Mouse (Mus musculus): Measurements from ENCODE around the gene Apom. TPM values are rescaled to one million over a fixed set of nuclear protein-coding genes. Genes with fewer than 3 reads are reported as not detected.

Apom gene
- polyA plus RNA-seq, 1 experiment from 2014 or later: 0.53 TPM

DNA sequence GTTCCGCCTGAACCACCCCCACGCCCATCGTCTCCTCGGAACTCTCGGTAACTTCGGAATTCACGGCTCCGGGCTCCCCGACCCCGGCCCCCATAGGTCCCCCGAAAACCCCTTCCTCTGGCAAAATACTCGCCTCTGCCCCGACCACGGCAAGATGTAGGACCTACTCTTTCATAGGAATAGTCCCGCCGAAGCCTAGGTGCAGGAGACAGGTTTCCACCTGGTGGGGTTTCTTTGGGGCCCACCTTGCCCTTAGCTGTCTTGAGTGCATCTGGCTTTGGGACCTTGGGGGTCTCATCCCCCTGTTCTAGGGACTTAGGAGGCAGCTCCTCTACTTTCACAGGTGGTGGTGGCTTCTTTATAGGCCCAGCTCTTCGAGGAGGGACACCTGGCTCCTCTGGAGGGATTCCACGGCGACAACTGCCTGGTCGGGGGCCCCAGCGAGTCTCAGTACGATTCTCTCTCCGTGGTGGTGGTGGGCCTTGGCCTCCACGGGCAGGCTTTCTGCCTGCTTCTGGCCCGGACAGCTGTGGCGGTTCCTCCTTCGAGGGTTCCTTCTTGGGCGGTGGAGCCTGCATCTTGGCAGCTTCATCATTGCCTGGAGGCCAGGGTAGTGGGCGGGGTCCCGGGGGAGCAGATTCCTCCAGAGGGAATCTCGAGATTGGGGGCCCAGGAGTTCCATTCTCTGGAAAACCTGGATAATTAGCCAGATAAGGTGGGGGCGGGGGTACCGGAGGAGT lies 24.8 kb upstream of the Apom start:
- Histone ChIP-seq H3K27ac (replicated peaks) (no peak overlapping the region), H3K27me3 (ENCODE audit: low read depth, poor library complexity, severe bottlenecking) (no peaks in the 10 kb centered on the region), H3K9me3 (replicated peaks) (no peaks in the 10 kb centered on the region), H3K4me1 (peaks cover 3% of the 10 kb centered on the region; the same call in 1 of the 2 replicates), H3K4me3 (peak overlapping the region; percentile 9; the same call in 1 of the 2 replicates), H3K36me3 (peaks cover 100% of the 10 kb centered on the region)
- DNase-seq (ENCODE audit: low spot score): no peak
- 92% methylated on average over 33 of the region's 33 CpGs for WGBS

DNA sequence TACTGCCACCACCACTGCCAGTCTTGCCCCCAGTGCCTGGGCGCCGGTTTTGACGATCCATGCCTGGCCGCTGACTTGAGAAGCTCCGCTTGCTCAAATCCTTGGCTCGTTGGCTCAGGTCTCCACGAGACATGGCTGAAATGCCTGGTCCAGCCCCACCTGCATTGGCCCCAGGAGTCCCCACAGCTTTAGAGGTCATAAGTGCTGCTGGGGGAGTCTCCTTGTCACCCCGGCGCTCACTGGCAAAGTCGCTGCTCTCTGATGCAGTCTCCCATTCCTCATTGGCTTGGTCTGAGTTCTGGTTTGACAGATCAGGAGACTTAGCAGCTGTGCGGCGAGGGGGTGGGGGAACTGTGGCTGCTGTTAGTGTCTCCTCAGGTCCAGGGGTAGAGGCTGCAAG lies 23.6 kb upstream of the Apom start:
- Histone ChIP-seq H3K27ac (replicated peaks) (no peak overlapping the region), H3K4me3 (peak overlapping the region; percentile 4; the same call in 1 of the 2 replicates), H3K4me1 (no peaks in the 10 kb centered on the region), H3K27me3 (ENCODE audit: low read depth, poor library complexity, severe bottlenecking) (no peaks in the 10 kb centered on the region), H3K9me3 (replicated peaks) (no peaks in the 10 kb centered on the region), H3K36me3 (peaks cover 99% of the 10 kb centered on the region)
- WGBS: 93% methylated on average over 12 of the region's 12 CpGs
- no peak for DNase-seq (ENCODE audit: low spot score)

DNA sequence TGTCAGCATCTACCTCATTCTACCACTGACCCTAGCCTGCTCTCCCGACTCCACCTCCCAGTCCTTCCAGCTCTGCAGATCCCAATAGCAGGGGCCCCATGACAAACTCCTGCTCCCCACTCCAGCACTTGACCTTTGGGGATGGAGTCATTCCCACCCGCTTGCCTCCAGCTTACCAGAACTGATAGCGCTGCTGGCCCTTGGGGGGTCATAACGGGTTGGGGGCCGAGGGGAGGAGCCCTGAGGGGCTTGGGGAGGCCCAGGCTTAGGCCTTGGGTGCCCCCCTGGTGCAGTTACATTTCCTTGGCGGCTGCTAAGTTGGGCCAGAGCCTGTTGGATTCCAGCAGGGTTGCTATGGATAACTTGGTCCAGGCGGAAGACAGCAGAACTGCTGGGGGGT lies 22.8 kb upstream of the Apom start:
- 82% methylated on average over 7 of the region's 7 CpGs for WGBS
- Histone ChIP-seq H3K9me3 (replicated peaks) (no peaks in the 10 kb centered on the region), H3K27me3 (ENCODE audit: low read depth, poor library complexity, severe bottlenecking) (no peaks in the 10 kb centered on the region), H3K4me1 (no peaks in the 10 kb centered on the region), H3K36me3 (peaks cover 99% of the 10 kb centered on the region), H3K27ac (replicated peaks) (no peak overlapping the region), H3K4me3 (no peak overlapping the region)
- DNase-seq (ENCODE audit: low spot score): no peak

DNA sequence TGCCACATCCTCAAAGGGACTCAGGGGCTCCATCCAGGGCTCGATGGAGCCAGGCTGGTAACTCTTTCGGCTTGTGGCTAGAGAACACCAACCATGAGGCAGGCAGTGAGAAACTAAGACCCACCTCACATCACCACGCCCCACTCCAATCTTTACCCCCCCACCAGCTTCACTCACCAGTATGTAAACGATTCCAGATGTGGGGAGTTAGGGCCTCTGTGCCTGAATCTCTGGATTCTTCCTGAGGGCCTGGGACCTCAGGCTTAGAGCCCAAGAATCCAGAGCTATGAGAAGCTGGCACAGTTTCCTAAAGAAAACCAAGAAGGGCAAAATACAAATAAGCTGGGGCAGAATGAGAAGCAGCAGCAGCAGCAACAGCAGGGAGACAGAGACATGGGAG lies 22.1 kb upstream of the Apom start:
- WGBS: 88% methylated on average over 4 of the region's 4 CpGs
- no peak for DNase-seq (ENCODE audit: low spot score)
- no peaks in the 10 kb centered on the region for H3K27me3 ChIP-seq (ENCODE audit: low read depth, poor library complexity, severe bottlenecking)
- no peak overlapping the region for H3K4me3 ChIP-seq
- H3K9me3 ChIP-seq (replicated peaks): no peaks in the 10 kb centered on the region
- no peak overlapping the region for H3K27ac ChIP-seq (replicated peaks)
- peaks cover 99% of the 10 kb centered on the region for H3K36me3 ChIP-seq
- H3K4me1 ChIP-seq: no peaks in the 10 kb centered on the region

DNA sequence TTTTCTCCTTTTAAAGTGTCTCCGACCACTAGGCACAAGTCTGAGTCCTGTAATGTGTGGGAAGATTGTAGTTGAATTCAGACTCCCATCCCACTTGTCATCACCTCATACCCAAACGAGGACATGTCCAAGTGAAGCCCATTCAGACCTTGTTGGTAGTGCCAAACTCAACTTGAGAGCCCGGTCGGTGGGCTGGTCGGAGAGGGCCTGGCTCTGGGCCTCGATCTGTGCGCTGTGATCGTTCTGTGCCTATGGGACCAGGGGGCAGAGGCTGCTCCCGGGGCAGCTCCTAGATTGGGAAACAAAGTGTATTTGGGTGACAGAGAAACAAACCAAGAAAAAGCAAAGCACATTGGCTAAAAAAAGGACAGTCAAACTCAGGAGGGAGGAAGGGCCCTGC lies 21.2 kb upstream of the Apom start:
- Histone ChIP-seq H3K36me3 (peaks cover 99% of the 10 kb centered on the region), H3K27ac (replicated peaks) (no peak overlapping the region), H3K4me1 (no peaks in the 10 kb centered on the region), H3K4me3 (no peak overlapping the region), H3K27me3 (ENCODE audit: low read depth, poor library complexity, severe bottlenecking) (no peaks in the 10 kb centered on the region), H3K9me3 (replicated peaks) (no peaks in the 10 kb centered on the region)
- WGBS: 92% methylated on average over 9 of the region's 9 CpGs
- no peak for DNase-seq (ENCODE audit: low spot score)

DNA sequence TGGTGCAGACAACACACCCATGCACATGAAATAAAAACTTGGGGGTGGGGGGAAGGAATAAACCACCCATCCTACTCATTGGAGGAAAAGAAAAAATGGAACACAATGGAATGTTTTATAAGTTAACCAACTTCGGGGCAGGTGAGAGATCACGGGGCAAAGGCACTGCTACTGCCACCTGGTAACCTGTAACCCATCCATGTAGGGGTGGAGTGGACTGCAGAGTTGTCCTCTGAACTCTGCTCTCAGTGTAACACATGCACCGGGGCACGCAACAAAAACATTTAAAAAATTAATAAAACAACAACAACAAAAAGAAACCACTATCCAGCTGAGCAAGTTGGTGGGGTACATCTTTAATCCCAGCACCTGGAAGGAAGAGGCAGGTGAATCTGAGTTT lies 20.3 kb upstream of the Apom start:
- H3K9me3 ChIP-seq (replicated peaks): no peaks in the 10 kb centered on the region
- no peaks in the 10 kb centered on the region for H3K27me3 ChIP-seq (ENCODE audit: low read depth, poor library complexity, severe bottlenecking)
- no peak for DNase-seq (ENCODE audit: low spot score)
- WGBS: 93% methylated on average over 4 of the region's 4 CpGs
- no peaks in the 10 kb centered on the region for H3K4me1 ChIP-seq
- peaks cover 99% of the 10 kb centered on the region for H3K36me3 ChIP-seq
- H3K4me3 ChIP-seq: no peak overlapping the region
- no peak overlapping the region for H3K27ac ChIP-seq (replicated peaks)

DNA sequence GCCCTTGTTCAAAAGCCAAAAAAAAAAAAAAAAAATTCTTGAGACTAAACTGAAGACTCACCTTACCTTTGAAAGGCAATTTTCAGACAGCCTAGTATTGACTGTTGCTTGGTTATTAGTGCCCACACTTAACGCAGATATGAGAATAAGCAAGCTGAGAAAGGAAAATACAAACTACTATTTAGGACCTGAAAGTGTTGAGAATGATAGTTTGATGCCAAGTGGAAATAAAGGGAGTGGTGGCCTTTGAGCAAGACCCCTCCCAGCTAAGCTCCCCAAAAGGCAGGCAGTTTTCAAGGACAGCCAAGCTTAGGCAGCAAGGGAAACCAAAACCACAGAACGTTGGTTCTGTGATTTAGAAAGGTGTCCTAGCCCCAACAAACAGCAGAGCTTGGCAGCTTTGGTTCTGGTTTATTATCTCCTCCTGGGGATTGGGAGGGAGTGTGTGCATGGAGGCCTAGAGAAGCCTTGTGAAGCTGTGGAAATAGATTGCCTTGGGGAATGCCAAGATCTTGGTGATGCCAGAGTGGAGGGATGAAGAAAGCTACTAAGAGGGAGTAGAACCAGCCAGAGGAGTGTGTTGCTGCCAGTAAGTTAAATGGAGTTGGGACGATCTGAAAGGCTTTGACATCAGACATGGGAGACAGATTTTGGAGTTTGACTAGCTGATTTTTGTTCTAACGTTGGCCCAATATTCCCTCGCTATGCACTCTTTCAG lies 16.2 kb upstream of the Apom start:
- H3K27ac ChIP-seq (replicated peaks): no peak overlapping the region

DNA sequence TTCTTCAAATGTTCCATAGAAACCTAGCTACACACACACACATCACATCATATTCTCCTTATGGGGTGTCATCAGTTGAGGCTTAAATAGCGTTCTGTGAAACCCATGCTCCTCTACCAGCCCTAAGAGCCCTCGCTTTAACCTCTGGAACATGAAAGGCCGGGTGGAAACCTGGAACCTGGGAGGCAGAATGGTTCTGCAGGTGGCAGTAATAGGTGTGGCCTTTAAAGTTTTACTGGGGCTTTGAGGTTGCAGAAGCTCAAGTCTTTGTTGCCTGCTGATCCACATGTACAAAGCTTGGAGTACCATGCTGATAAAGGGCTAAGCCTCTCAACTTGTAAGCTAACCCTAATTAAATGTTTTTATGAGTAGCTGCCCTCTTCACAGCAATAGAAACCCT lies 15.5 kb upstream of the Apom start:
- H3K9me3 ChIP-seq (replicated peaks): peaks cover 13% of the 10 kb centered on the region
- 59% methylated on average over 3 of the region's 3 CpGs for WGBS
- DNase-seq (ENCODE audit: low spot score): no peak
- no peak overlapping the region for H3K4me3 ChIP-seq
- H3K27ac ChIP-seq (replicated peaks): no peak overlapping the region
- H3K27me3 ChIP-seq (ENCODE audit: low read depth, poor library complexity, severe bottlenecking): no peaks in the 10 kb centered on the region
- peaks cover 99% of the 10 kb centered on the region for H3K36me3 ChIP-seq
- H3K4me1 ChIP-seq: no peaks in the 10 kb centered on the region

More for the DNA sequence above, 16.2 kb upstream of the Apom start:
- peaks cover 99% of the 10 kb centered on the region for H3K36me3 ChIP-seq
- H3K4me3 ChIP-seq: no peak overlapping the region
- H3K4me1 ChIP-seq: no peaks in the 10 kb centered on the region
- H3K27me3 ChIP-seq (ENCODE audit: low read depth, poor library complexity, severe bottlenecking): no peaks in the 10 kb centered on the region
- peaks cover 6% of the 10 kb centered on the region for H3K9me3 ChIP-seq (replicated peaks)
- 80% methylated on average over 5 of the region's 5 CpGs for WGBS
- DNase-seq (ENCODE audit: low spot score): no peak

DNA sequence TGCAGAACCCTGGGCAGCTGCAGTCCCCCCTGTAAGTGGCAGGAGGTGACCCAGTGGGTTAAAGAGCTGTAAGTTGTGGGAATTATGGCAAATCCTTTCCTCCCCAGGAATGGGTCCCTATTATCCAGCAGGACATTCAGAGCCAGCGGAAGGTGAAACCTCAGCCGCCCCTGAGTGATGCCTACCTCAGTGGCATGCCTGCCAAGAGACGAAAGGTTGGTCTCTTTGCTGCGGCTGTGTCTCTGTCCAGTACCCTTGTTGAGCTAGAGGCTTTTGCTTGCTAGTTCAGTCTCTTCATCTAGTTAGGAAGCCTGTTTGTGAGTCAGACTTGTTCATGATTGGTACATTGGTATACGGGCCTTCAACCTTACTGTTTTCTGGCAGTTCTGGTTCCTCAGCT lies 14.3 kb upstream of the Apom start:
- 92% methylated on average over 5 of the region's 5 CpGs for WGBS
- peaks cover 13% of the 10 kb centered on the region for H3K9me3 ChIP-seq (replicated peaks)
- H3K36me3 ChIP-seq: peaks cover 99% of the 10 kb centered on the region
- DNase-seq (ENCODE audit: low spot score): no peak
- H3K27me3 ChIP-seq (ENCODE audit: low read depth, poor library complexity, severe bottlenecking): no peaks in the 10 kb centered on the region
- H3K4me3 ChIP-seq: no peak overlapping the region
- no peak overlapping the region for H3K27ac ChIP-seq (replicated peaks)
- H3K4me1 ChIP-seq: no peaks in the 10 kb centered on the region

DNA sequence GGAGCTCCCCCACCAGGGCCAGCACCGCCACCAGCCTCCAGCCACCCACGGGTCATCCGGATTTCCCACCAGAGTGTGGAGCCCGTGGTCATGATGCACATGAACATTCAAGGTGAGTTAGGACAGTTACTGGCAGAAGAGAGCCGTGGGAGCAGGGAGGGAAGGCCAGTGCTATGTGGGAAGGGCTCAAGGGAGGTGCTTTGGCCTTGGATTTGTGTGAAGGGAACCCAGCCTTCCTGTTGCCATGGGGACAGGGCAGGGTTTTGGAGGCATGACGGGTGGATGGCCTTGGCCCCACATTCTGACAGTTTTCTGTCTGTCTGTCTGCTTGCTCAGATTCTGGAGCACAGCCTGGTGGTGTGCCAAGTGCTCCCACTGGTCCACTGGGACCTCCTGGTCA lies 10.1 kb upstream of the Apom start:
- H3K9me3 ChIP-seq (replicated peaks): peaks cover 13% of the 10 kb centered on the region
- H3K4me1 ChIP-seq: peaks cover 10% of the 10 kb centered on the region
- WGBS: 89% methylated on average over 6 of the region's 6 CpGs
- no peak overlapping the region for H3K4me3 ChIP-seq
- no peak for DNase-seq (ENCODE audit: low spot score)
- H3K27me3 ChIP-seq (ENCODE audit: low read depth, poor library complexity, severe bottlenecking): no peaks in the 10 kb centered on the region
- no peak overlapping the region for H3K27ac ChIP-seq (replicated peaks)
- H3K36me3 ChIP-seq: peaks cover 97% of the 10 kb centered on the region

DNA sequence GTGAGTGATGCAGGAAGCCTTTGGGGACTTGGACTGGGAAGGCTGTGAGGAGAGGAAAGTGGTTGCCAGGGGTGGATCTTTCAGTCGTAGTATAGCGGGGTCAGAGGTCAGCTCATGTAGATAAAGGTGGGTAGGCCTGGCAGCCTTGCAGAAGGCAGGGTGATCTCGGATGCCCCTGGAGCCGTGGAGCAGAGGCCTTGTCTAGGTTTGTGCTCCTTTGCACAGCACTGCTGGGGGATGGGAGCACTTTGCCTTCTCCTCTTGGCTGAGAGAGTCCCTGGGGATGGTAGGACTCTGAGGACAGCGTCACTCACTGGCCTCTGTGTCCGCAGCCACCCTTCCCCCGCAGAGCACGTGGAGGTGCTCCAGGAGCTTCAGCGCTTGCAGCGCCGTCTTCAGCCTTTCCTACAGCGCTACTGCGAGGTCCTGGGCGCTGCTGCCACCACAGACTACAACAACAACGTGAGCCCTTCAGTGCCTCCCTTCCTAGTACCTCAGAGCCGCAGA lies 8.7 kb upstream of the Apom start:
- H3K36me3 ChIP-seq: peaks cover 83% of the 10 kb centered on the region
- H3K4me3 ChIP-seq: no peak overlapping the region

DNA sequence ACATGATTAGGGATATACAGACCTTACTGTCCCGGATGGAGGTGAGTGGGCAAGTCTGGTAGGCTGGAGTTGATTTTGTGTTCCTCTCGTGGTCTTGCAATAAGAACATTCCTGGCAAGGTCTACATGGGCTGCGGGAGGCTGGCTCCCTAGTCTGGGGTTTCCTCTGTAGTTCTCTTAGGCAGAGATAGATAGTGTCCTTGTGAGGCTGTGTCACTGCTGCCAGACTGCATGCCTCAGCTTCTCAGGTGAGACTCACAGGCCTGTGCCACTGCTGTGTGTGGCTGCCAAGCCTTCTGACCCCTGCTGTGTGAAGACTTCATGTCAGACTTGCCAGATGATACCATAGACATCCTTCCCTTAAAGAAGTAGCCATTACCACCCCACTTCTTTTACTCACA lies 7.4 kb upstream of the Apom start:
- WGBS: 93% methylated on average over 3 of the region's 3 CpGs
- peaks cover 13% of the 10 kb centered on the region for H3K9me3 ChIP-seq (replicated peaks)
- H3K27ac ChIP-seq (replicated peaks): no peak overlapping the region
- DNase-seq (ENCODE audit: low spot score): no peak
- H3K4me1 ChIP-seq: peaks cover 20% of the 10 kb centered on the region
- peaks cover 70% of the 10 kb centered on the region for H3K36me3 ChIP-seq
- no peaks in the 10 kb centered on the region for H3K27me3 ChIP-seq (ENCODE audit: low read depth, poor library complexity, severe bottlenecking)
- 0 out of 2 replicates have a peak overlapping the region, but pooled peaks have one; percentile 9 for H3K4me3 ChIP-seq

More for the DNA sequence above, 8.7 kb upstream of the Apom start:
- DNase-seq (ENCODE audit: low spot score): no peak
- Histone ChIP-seq H3K27me3 (ENCODE audit: low read depth, poor library complexity, severe bottlenecking) (no peaks in the 10 kb centered on the region), H3K9me3 (replicated peaks) (peaks cover 13% of the 10 kb centered on the region), H3K27ac (replicated peaks) (no peak overlapping the region), H3K4me1 (peaks cover 20% of the 10 kb centered on the region)
- whole genome bisulfite sequencing: 85% methylated on average over 16 of the region's 16 CpGs
